Mouse (Mus musculus): ENCODE measurements around the gene Neurog1. TPM values are rescaled to one million over a fixed set of nuclear protein-coding genes. Genes with fewer than 3 reads are reported as not detected.

Gene Neurog1
- polyA plus RNA-seq (2014; fragmentation: Nextera tagmentation; extraction: Ambion mirVana), result not detected in 2 replicates

- ATAC-seq (ENCODE audit: insufficient number of reproducible peaks, insufficient read depth, low FRiP score, low read depth), result no peak
- Histone ChIP-seq H3K4me3 (ENCODE audit: control insufficient read depth in 1 of 2, insufficient read depth in 1 of 2, low read depth in 1 of 2, low read length in 2 of 2) (peak within 1 kb of the TSS; percentile 10 to 32; a peak in 3 of 4 replicates), H3K27ac (replicated peaks in 1 of 2; ENCODE audit: control insufficient read depth in 1 of 2, insufficient read depth in 1 of 2, low read depth in 2 of 2, low read length in 2 of 2) (no peak within 1 kb of the TSS), H3K4me1 (ENCODE audit: control insufficient read depth in 2 of 2, insufficient read depth in 2 of 2, low read length in 2 of 2) (peaks cover 0 to 2% of the 10 kb centered on the region in 2 experiments; a peak in 2 of 4 replicates), H3K9ac (ENCODE audit: low read length) (no peak within 1 kb of the TSS), H3K36me3 (ENCODE audit: control insufficient read depth, insufficient read depth, low read length) (no peaks in the 10 kb centered on the region), H3K4me2 (ENCODE audit: low read length) (peak within 1 kb of the TSS; percentile 57), H3K27me3 (ENCODE audit: control insufficient read depth, insufficient read depth, low read length) (peaks cover 100% of the 10 kb centered on the region), H3K9me3 (ENCODE audit: control insufficient read depth, low read length) (no peaks in the 10 kb centered on the region)
- under 1% methylated on average over 65 of the region's 65 CpGs for WGBS
These were observed at the start of gene Neurog1 for GRCm38 (mm10) chr13:56251924-56252619. Gene Neurog1, minus strand, starts transcription at chr13:56252163.

- Histone ChIP-seq H3K27me3 (ENCODE audit: control insufficient read depth, insufficient read depth, low read length) (peaks cover 51% of the 10 kb centered on the region), H3K4me3 (ENCODE audit: control insufficient read depth in 1 of 2, insufficient read depth in 1 of 2, low read depth in 1 of 2, low read length in 2 of 2) (no peak overlapping the region), H3K36me3 (ENCODE audit: control insufficient read depth, insufficient read depth, low read length) (no peaks in the 10 kb centered on the region), H3K4me1 (ENCODE audit: control insufficient read depth in 2 of 2, insufficient read depth in 2 of 2, low read length in 2 of 2) (peaks cover 0 to 4% of the 10 kb centered on the region in 2 experiments; a peak in 1 of 4 replicates), H3K27ac (replicated peaks in 1 of 2; ENCODE audit: control insufficient read depth in 1 of 2, insufficient read depth in 1 of 2, low read depth in 2 of 2, low read length in 2 of 2) (no peak overlapping the region), H3K4me2 (ENCODE audit: low read length) (no peak overlapping the region), H3K9me3 (ENCODE audit: control insufficient read depth, low read length) (peaks cover 4% of the 10 kb centered on the region; the same call in 1 of the 2 replicates), H3K9ac (ENCODE audit: low read length) (no peak overlapping the region)
- ATAC-seq (ENCODE audit: insufficient number of reproducible peaks, insufficient read depth, low FRiP score, low read depth), result no peak
- 90% methylated on average over 11 of the region's 11 CpGs for WGBS
These were observed 47.4 kb upstream of the Neurog1 start for GRCm38 (mm10) chr13:56299336-56299735.

GRCm38 (mm10) chr13:56296659-56297020 lies 44.7 kb upstream of the Neurog1 start:
- H3K9ac ChIP-seq (ENCODE audit: low read length), result 0 out of 2 replicates have a peak overlapping the region, but pooled peaks have one; percentile 49
- no peak for ATAC-seq (ENCODE audit: insufficient number of reproducible peaks, insufficient read depth, low FRiP score, low read depth)
- H3K27me3 ChIP-seq (ENCODE audit: control insufficient read depth, insufficient read depth, low read length), result peaks cover 75% of the 10 kb centered on the region
- 11% methylated on average over 8 of the region's 8 CpGs for WGBS
- no peaks in the 10 kb centered on the region for H3K36me3 ChIP-seq (ENCODE audit: control insufficient read depth, insufficient read depth, low read length)
- peaks cover 0 to 4% of the 10 kb centered on the region in 2 experiments; a peak in 1 of 4 replicates for H3K4me1 ChIP-seq (ENCODE audit: control insufficient read depth in 2 of 2, insufficient read depth in 2 of 2, low read length in 2 of 2)
- H3K4me2 ChIP-seq (ENCODE audit: low read length), result peak overlapping the region; percentile 75
- H3K27ac ChIP-seq (replicated peaks in 1 of 2; ENCODE audit: control insufficient read depth in 1 of 2, insufficient read depth in 1 of 2, low read depth in 2 of 2, low read length in 2 of 2), result no peak overlapping the region
- H3K9me3 ChIP-seq (ENCODE audit: control insufficient read depth, low read length), result peaks cover 4% of the 10 kb centered on the region; the same call in 1 of the 2 replicates
- H3K4me3 ChIP-seq (ENCODE audit: control insufficient read depth in 1 of 2, insufficient read depth in 1 of 2, low read depth in 1 of 2, low read length in 2 of 2), result peak overlapping the region; percentile 28 to 45

GRCm38 (mm10) chr13:56295943-56296658 lies 44.1 kb upstream of the Neurog1 start, which contains the start of gene Cxcl14:
Gene Cxcl14, minus strand, starts transcription at chr13:56296551.
- WGBS, result under 1% methylated on average over 60 of the region's 76 CpGs

GRCm38 (mm10) chr13:56295586-56295942 lies 43.6 kb upstream of the Neurog1 start:
- H3K36me3 ChIP-seq (ENCODE audit: control insufficient read depth, insufficient read depth, low read length), result no peaks in the 10 kb centered on the region
- H3K27me3 ChIP-seq (ENCODE audit: control insufficient read depth, insufficient read depth, low read length), result peaks cover 86% of the 10 kb centered on the region
- peak overlapping the region; percentile 28 to 45 for H3K4me3 ChIP-seq (ENCODE audit: control insufficient read depth in 1 of 2, insufficient read depth in 1 of 2, low read depth in 1 of 2, low read length in 2 of 2)
- H3K9me3 ChIP-seq (ENCODE audit: control insufficient read depth, low read length), result peaks cover 4% of the 10 kb centered on the region; the same call in 1 of the 2 replicates
- peak overlapping the region; percentile 75 for H3K4me2 ChIP-seq (ENCODE audit: low read length)
- peaks cover 0 to 4% of the 10 kb centered on the region in 2 experiments; a peak in 1 of 4 replicates for H3K4me1 ChIP-seq (ENCODE audit: control insufficient read depth in 2 of 2, insufficient read depth in 2 of 2, low read length in 2 of 2)
- ATAC-seq (ENCODE audit: insufficient number of reproducible peaks, insufficient read depth, low FRiP score, low read depth), result no peak
- no peak overlapping the region for H3K9ac ChIP-seq (ENCODE audit: low read length)
- no peak overlapping the region for H3K27ac ChIP-seq (replicated peaks in 1 of 2; ENCODE audit: control insufficient read depth in 1 of 2, insufficient read depth in 1 of 2, low read depth in 2 of 2, low read length in 2 of 2)
- WGBS, result 5% methylated on average over 13 of the region's 13 CpGs

More at GRCm38 (mm10) chr13:56295943-56296658, 44.1 kb upstream of the Neurog1 start, which contains the start of gene Cxcl14:
- no peaks in the 10 kb centered on the region for H3K36me3 ChIP-seq (ENCODE audit: control insufficient read depth, insufficient read depth, low read length)
- H3K9ac ChIP-seq (ENCODE audit: low read length), result 0 out of 2 replicates have a peak within 1 kb of the TSS, but pooled peaks have one; percentile 49
- peaks cover 4% of the 10 kb centered on the region; the same call in 1 of the 2 replicates for H3K9me3 ChIP-seq (ENCODE audit: control insufficient read depth, low read length)
- H3K4me1 ChIP-seq (ENCODE audit: control insufficient read depth in 2 of 2, insufficient read depth in 2 of 2, low read length in 2 of 2), result peaks cover 0 to 4% of the 10 kb centered on the region in 2 experiments; a peak in 1 of 4 replicates
- no peak within 1 kb of the TSS for H3K27ac ChIP-seq (replicated peaks in 1 of 2; ENCODE audit: control insufficient read depth in 1 of 2, insufficient read depth in 1 of 2, low read depth in 2 of 2, low read length in 2 of 2)
- peak within 1 kb of the TSS; percentile 75 for H3K4me2 ChIP-seq (ENCODE audit: low read length)
- H3K4me3 ChIP-seq (ENCODE audit: control insufficient read depth in 1 of 2, insufficient read depth in 1 of 2, low read depth in 1 of 2, low read length in 2 of 2), result peak within 1 kb of the TSS; percentile 28 to 45
- ATAC-seq (ENCODE audit: insufficient number of reproducible peaks, insufficient read depth, low FRiP score, low read depth), result 0 out of 2 replicates have a peak, but pooled peaks have one; percentile 24
- H3K27me3 ChIP-seq (ENCODE audit: control insufficient read depth, insufficient read depth, low read length), result peaks cover 80% of the 10 kb centered on the region

- H3K27ac ChIP-seq (replicated peaks in 1 of 2; ENCODE audit: control insufficient read depth in 1 of 2, insufficient read depth in 1 of 2, low read depth in 2 of 2, low read length in 2 of 2), result no peak overlapping the region
- ATAC-seq (ENCODE audit: insufficient number of reproducible peaks, insufficient read depth, low FRiP score, low read depth), result no peak
- peaks cover 0 to 4% of the 10 kb centered on the region in 2 experiments; a peak in 1 of 4 replicates for H3K4me1 ChIP-seq (ENCODE audit: control insufficient read depth in 2 of 2, insufficient read depth in 2 of 2, low read length in 2 of 2)
- no peak overlapping the region for H3K9ac ChIP-seq (ENCODE audit: low read length)
- 5% methylated on average over 10 of the region's 10 CpGs for WGBS
- H3K9me3 ChIP-seq (ENCODE audit: control insufficient read depth, low read length), result peaks cover 4% of the 10 kb centered on the region; the same call in 1 of the 2 replicates
- no peak overlapping the region for H3K4me2 ChIP-seq (ENCODE audit: low read length)
- H3K36me3 ChIP-seq (ENCODE audit: control insufficient read depth, insufficient read depth, low read length), result no peaks in the 10 kb centered on the region
- peaks cover 90% of the 10 kb centered on the region for H3K27me3 ChIP-seq (ENCODE audit: control insufficient read depth, insufficient read depth, low read length)
- H3K4me3 ChIP-seq (ENCODE audit: control insufficient read depth in 1 of 2, insufficient read depth in 1 of 2, low read depth in 1 of 2, low read length in 2 of 2), result peak overlapping the region in 1 of 2 experiments; percentile 45; a peak in 1 of 4 replicates
These were observed 42.9 kb upstream of the Neurog1 start for GRCm38 (mm10) chr13:56294908-56295307.

- H3K27ac ChIP-seq (replicated peaks in 1 of 2; ENCODE audit: control insufficient read depth in 1 of 2, insufficient read depth in 1 of 2, low read depth in 2 of 2, low read length in 2 of 2), result no peak overlapping the region
- ATAC-seq (ENCODE audit: insufficient number of reproducible peaks, insufficient read depth, low FRiP score, low read depth), result no peak
- H3K36me3 ChIP-seq (ENCODE audit: control insufficient read depth, insufficient read depth, low read length), result no peaks in the 10 kb centered on the region
- 78% methylated on average over 6 of the region's 6 CpGs for WGBS
- no peak overlapping the region for H3K4me3 ChIP-seq (ENCODE audit: control insufficient read depth in 1 of 2, insufficient read depth in 1 of 2, low read depth in 1 of 2, low read length in 2 of 2)
- no peak overlapping the region for H3K9ac ChIP-seq (ENCODE audit: low read length)
- no peak overlapping the region for H3K4me2 ChIP-seq (ENCODE audit: low read length)
- H3K27me3 ChIP-seq (ENCODE audit: control insufficient read depth, insufficient read depth, low read length), result peaks cover 78% of the 10 kb centered on the region
- no peaks in the 10 kb centered on the region for H3K4me1 ChIP-seq (ENCODE audit: control insufficient read depth in 2 of 2, insufficient read depth in 2 of 2, low read length in 2 of 2)
- H3K9me3 ChIP-seq (ENCODE audit: control insufficient read depth, low read length), result no peaks in the 10 kb centered on the region
These were observed 38.0 kb upstream of the Neurog1 start for GRCm38 (mm10) chr13:56289998-56290397.

All from heart, embryonic 14.5 days (tissue).